Mouse (Mus musculus): ENCODE data around the gene Cfap300. TPM values are rescaled to one million over a fixed set of nuclear protein-coding genes. Genes with fewer than 3 reads are reported as not detected.
A peak's percentile ranks its signal among the peaks of the same experiment; 100 is the strongest.

Cfap300 gene
- polyA plus RNA-seq (2016; fragmentation: Nextera tagmentation; extraction: Ambion mirVana), result 11.4 and 12.0 TPM in 2 replicates

DNA sequence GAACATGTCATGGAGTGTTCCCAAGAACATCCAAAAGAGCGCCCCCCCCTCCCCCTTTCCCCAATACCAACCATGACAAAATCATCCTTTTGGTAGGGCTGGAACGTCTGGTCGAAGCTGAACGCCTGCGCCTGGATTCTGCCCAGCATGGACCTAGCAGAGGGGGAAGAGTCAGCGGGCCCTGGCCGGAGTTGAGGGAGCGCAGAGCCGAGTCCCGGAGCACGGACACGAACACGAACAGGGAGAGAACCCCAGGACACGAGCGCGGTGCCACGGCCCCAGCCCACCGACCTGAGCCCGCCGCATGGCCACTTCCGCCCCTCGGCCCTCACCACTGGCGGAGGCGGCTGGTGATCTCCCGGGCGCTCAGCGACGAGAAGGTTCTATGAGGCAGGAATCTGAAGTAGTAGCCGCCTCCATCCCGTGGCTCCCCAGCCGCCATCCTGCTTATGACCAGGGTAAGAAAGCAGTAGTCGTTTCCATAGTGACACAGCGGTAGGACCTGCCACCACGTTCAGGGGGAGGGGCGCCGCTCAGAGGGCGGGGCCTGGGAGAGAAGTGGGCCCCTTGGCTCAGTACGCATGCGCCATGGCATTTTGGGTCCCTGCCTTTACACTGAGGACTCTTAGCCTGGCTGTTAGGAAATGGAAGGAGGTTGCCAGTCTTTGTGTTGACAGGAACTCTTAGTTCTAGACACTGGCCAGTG is at the start of gene Cfap300:
Gene Cfap300, minus strand, starts transcription at position 486 of the 706 bp plus-strand sequence.
- Histone ChIP-seq H3K4me1 (peaks cover 10% of the 10 kb centered on the region; the same call in 1 of the 2 replicates), H3K9me3 (no peaks in the 10 kb centered on the region), H3K36me3 (no peaks in the 10 kb centered on the region), H3K27me3 (ENCODE audit: insufficient read depth, poor library complexity, severe bottlenecking) (no peaks in the 10 kb centered on the region), H3K27ac (peak within 1 kb of the TSS; percentile 91), H3K4me3 (peak within 1 kb of the TSS; percentile 83)
- DNase-seq (ENCODE audit: low spot score), result peak; percentile 97
- WGBS, result under 1% methylated on average over 39 of the region's 39 CpGs

DNA sequence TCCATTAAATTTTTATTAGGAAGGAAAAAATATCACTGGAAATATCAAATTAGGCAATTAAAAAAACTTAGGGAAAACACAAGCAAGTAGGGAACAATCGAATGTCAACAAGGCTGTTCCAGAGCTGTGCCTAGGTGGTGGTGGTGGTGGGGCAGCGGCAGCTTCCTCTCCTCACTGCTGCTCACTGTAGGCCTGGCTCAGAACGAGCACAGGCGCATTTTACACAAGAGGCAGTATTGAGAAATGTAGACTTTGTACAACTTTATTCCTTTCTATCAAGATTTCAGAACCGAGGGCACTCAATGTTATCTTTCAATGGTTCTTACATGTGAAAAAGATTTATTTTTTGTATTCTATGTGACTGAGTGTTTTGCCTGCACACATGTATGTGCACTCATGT is 36.3 kb upstream of the Cfap300 start:
- WGBS, result 88% methylated on average over 5 of the region's 5 CpGs
- Histone ChIP-seq H3K4me3 (no peak overlapping the region), H3K4me1 (no peaks in the 10 kb centered on the region), H3K27ac (no peak overlapping the region), H3K27me3 (ENCODE audit: insufficient read depth, poor library complexity, severe bottlenecking) (no peaks in the 10 kb centered on the region), H3K9me3 (no peaks in the 10 kb centered on the region), H3K36me3 (no peaks in the 10 kb centered on the region)
- no peak for DNase-seq (ENCODE audit: low spot score)

DNA sequence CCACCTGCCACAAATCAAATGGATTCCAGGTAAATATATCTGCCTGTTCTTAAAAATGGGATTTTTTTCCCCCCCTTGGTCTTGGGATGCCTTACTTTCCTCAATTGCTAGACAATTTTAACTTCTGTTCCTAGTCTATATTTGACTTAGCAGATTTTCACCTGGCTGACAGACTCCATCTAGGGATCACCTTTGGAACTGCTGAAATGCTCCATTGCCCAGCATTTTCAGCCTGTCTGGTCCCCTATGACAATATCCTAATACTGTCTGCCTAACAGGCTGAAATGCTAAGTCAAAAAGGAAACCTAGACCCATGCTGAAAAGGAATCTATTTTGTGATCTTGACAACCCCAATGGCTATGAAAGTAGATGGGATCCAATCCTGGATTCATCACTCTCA is 31.7 kb upstream of the Cfap300 start:
- DNase-seq (ENCODE audit: low spot score), result no peak
- Histone ChIP-seq H3K27ac (no peak overlapping the region), H3K4me3 (no peak overlapping the region), H3K4me1 (no peaks in the 10 kb centered on the region), H3K36me3 (no peaks in the 10 kb centered on the region), H3K9me3 (no peaks in the 10 kb centered on the region), H3K27me3 (ENCODE audit: insufficient read depth, poor library complexity, severe bottlenecking) (no peaks in the 10 kb centered on the region)

DNA sequence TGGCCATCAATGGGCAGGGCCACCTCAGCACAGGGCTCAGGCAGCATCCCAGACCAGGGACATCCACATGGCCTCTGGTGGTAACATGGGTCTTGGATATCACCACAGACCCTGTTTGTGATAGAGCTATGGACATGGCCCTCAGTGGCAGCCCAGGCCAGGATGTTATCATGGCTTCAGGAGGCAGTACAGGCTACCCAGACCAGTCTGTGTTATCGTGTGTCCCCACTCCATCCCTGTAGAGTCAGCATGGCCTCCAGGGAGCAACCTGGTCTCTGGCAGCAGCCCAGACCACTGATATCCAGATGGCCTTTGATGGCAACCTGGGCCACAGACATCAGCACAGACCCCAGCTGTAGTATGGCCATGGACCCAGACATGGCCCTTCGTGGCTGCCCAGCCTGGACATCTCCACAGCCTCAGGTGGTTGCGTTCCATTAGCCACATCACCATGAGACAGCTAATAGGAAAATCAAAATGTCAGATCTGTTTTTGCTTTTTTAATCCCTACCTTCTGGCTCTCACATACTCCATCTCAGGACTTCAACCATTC is 30.7 kb upstream of the Cfap300 start:
- H3K36me3 ChIP-seq, result no peaks in the 10 kb centered on the region
- 88% methylated on average over 3 of the region's 3 CpGs for WGBS
- no peaks in the 10 kb centered on the region for H3K4me1 ChIP-seq

DNA sequence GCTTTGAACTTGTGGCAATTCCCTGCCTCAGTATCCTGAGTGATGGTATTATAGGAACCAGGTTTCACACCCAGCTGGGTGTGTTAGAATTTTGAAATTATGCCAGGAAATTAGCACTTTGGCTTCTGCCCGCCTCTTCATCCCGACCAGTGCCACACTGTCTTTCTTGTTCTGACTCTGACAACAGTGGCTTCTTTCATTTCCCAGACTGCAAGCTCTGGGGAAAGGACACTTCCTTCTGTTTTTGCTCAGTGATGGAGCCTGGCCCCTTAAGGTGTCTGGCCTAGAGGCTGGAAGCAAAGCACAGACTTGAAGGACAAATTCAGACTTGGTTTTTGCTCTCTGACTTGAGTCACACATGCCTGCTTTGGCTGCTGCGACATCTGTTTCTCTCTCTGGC is 17.0 kb upstream of the Cfap300 start:
- Histone ChIP-seq H3K4me3 (no peak overlapping the region), H3K27ac (no peak overlapping the region), H3K9me3 (no peaks in the 10 kb centered on the region), H3K27me3 (ENCODE audit: insufficient read depth, poor library complexity, severe bottlenecking) (no peaks in the 10 kb centered on the region), H3K36me3 (no peaks in the 10 kb centered on the region), H3K4me1 (no peaks in the 10 kb centered on the region)
- no peak for DNase-seq (ENCODE audit: low spot score)
- WGBS, result 66% methylated on average over 3 of the region's 3 CpGs

More for the DNA sequence above, 30.7 kb upstream of the Cfap300 start:
- Histone ChIP-seq H3K27me3 (ENCODE audit: insufficient read depth, poor library complexity, severe bottlenecking) (no peaks in the 10 kb centered on the region), H3K27ac (no peak overlapping the region), H3K9me3 (no peaks in the 10 kb centered on the region), H3K4me3 (no peak overlapping the region)
- no peak for DNase-seq (ENCODE audit: low spot score)

DNA sequence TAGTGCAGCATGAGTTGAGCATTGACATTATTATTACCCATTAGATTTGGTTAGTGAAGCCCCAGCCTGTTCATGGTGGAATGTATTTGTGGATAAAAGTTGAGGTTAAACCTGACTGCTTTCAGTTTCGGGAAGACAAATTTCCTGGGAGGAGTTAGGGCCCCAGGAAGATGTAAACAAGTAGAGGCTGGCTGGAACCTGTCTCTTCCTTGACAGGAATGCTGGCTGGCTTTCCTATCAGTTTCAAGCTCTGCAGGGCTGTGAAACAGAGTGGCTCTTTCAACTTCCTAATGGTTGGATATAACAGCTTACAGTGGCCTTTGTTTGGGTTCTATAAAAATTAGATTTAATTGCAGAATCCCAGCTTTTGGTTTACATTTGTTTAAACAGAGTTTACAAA is 12.2 kb upstream of the Cfap300 start:
- no peak overlapping the region for H3K4me3 ChIP-seq
- no peaks in the 10 kb centered on the region for H3K9me3 ChIP-seq
- no peaks in the 10 kb centered on the region for H3K36me3 ChIP-seq
- WGBS, result 13% methylated on average over 1 of the region's 1 CpGs
- DNase-seq (ENCODE audit: low spot score), result no peak
- H3K27me3 ChIP-seq (ENCODE audit: insufficient read depth, poor library complexity, severe bottlenecking), result no peaks in the 10 kb centered on the region
- no peaks in the 10 kb centered on the region for H3K4me1 ChIP-seq
- no peak overlapping the region for H3K27ac ChIP-seq

DNA sequence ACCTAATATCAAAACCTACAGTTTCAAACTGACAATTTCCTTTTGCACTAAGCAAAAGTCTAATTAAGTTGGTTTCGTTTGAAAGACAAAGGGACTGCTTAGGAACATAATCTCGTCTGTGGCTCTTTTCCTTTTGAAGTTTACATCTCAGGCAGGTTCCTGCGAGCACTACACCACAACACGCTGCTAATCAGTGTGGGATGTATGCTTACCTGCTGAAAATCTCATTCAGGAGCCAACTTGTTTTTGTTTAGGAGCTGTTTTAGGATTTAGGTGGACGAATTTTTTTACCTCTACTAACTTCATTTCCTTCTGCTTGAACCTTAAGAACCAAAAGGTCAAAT is 393 bp upstream of the Cfap300 start:
- H3K27ac ChIP-seq, result peak overlapping the region; percentile 91
- H3K4me1 ChIP-seq, result peaks cover 10% of the 10 kb centered on the region; the same call in 1 of the 2 replicates
- H3K4me3 ChIP-seq, result peak overlapping the region; percentile 83
- WGBS, result 17% methylated on average over 5 of the region's 5 CpGs
- no peak for DNase-seq (ENCODE audit: low spot score)
- H3K36me3 ChIP-seq, result no peaks in the 10 kb centered on the region
- no peaks in the 10 kb centered on the region for H3K27me3 ChIP-seq (ENCODE audit: insufficient read depth, poor library complexity, severe bottlenecking)
- no peaks in the 10 kb centered on the region for H3K9me3 ChIP-seq

DNA sequence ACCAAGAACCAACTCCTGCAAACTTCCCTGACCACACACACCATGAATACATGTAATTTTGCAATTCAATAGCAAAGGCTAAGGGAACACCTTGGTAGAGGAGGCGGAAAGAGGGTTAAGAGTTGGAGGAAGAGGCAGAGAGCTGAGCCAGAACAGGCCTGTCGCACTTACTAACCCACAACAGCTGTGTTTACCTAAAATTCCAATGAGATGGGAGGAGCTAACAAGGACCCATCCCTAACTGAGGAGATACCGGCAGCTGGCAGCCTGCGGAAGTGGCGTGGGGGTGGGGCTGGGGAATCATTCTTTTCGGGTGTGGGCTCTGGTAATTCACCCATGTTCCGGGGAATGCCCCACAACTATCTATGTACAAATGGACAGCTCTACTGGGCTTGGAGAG is 7.1 kb downstream of the Cfap300 start:
- WGBS, result 13% methylated on average over 7 of the region's 7 CpGs
- no peaks in the 10 kb centered on the region for H3K27me3 ChIP-seq (ENCODE audit: insufficient read depth, poor library complexity, severe bottlenecking)
- H3K4me3 ChIP-seq, result peak overlapping the region; percentile 25; the same call in 1 of the 2 replicates
- H3K36me3 ChIP-seq, result no peaks in the 10 kb centered on the region
- DNase-seq (ENCODE audit: low spot score), result no peak
- no peak overlapping the region for H3K27ac ChIP-seq
- no peaks in the 10 kb centered on the region for H3K9me3 ChIP-seq
- peaks cover 5% of the 10 kb centered on the region for H3K4me1 ChIP-seq

DNA sequence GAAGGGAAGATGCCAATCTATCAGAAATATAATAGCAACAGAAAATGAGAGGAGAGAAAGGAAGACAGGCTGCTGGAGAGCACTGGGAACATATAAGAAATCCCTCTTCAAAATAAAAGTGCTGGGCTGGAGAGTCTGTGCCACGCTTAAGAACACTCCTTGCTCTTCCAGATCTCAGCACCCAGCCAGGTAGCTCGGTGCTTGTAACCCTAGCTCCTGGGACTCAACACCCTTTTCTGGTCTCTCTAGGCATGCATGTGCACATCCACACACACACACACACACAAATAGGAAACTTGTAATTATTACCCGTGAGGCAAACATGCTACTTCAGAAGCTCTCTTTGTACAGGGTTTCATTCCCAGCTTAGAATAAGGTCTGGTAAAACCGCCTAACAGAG is 7.5 kb downstream of the Cfap300 start:
- Histone ChIP-seq H3K4me3 (no peak overlapping the region; the same call in 1 of the 2 replicates), H3K27ac (no peak overlapping the region), H3K9me3 (no peaks in the 10 kb centered on the region), H3K4me1 (peaks cover 5% of the 10 kb centered on the region), H3K27me3 (ENCODE audit: insufficient read depth, poor library complexity, severe bottlenecking) (no peaks in the 10 kb centered on the region), H3K36me3 (no peaks in the 10 kb centered on the region)
- WGBS, result 40% methylated on average over 4 of the region's 4 CpGs
- no peak for DNase-seq (ENCODE audit: low spot score)

DNA sequence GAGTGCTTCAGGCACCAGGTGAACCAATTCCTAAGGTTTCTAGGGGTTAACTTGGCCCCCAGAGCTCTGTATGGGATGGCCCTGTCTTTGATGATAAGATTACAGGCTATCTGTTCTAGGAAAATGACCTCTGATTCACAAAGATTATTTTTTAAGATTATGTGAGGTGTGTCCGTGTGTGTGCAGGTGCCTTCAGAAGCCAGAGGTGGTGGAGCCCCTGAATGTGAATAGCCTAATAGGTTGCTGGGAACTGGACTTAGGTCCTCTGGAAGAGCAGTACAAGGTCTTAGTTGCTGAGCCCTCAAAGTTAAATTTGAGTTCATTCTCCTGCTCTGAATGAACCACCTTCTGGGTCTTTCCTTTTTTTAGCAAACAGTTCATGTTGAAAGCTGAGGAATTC is 8.5 kb downstream of the Cfap300 start:
- H3K4me1 ChIP-seq, result peaks cover 5% of the 10 kb centered on the region
- no peaks in the 10 kb centered on the region for H3K36me3 ChIP-seq
- H3K27me3 ChIP-seq (ENCODE audit: insufficient read depth, poor library complexity, severe bottlenecking), result no peaks in the 10 kb centered on the region
- no peak overlapping the region for H3K4me3 ChIP-seq
- no peaks in the 10 kb centered on the region for H3K9me3 ChIP-seq
- no peak for DNase-seq (ENCODE audit: low spot score)
- H3K27ac ChIP-seq, result no peak overlapping the region
- WGBS, result 61% methylated on average over 1 of the region's 1 CpGs

DNA sequence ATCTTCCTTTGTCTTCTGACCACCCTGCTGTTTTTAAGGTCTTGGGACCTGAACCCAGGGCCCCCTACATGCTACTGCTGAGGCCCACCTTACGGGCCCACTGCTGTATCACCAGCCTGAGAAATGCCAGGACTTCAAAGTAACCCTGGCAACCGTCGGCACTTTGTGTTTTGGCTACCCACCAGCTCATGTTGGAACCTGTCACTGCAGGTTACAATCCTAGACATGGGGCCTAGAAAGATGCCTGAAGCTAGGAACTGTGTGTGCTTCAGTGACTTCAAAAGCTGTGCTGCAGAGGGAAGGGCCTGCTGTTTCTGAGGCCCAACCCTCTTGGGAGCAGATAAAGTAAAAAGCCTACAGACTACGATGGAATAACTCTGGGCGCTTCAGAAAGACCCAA is 9.8 kb downstream of the Cfap300 start:
- Histone ChIP-seq H3K4me3 (no peak overlapping the region), H3K27me3 (ENCODE audit: insufficient read depth, poor library complexity, severe bottlenecking) (no peaks in the 10 kb centered on the region), H3K36me3 (no peaks in the 10 kb centered on the region), H3K9me3 (no peaks in the 10 kb centered on the region), H3K27ac (no peak overlapping the region), H3K4me1 (peaks cover 5% of the 10 kb centered on the region)
- no peak for DNase-seq (ENCODE audit: low spot score)
- 74% methylated on average over 5 of the region's 5 CpGs for WGBS

DNA sequence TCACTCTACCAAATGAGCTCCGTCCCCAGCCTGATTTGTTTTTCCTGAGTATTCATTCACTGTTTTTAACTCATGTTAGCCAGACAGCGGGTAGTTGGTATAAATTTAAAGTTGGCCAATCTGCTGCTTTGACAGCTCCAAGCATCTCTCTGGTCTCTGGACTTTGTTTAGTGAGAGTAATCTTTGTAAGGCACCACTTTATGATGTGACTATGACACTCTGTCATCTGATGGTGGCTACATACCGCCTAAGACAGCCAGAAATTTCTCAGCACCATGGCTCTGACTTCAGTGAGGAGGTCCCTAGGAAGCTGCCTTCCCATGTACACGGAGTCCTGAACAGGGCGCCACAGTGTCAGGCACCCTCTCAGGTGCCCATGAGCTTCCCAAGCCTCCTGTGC is 24.0 kb downstream of the Cfap300 start:
- Histone ChIP-seq H3K27ac (no peak overlapping the region), H3K36me3 (no peaks in the 10 kb centered on the region), H3K9me3 (no peaks in the 10 kb centered on the region), H3K4me1 (no peaks in the 10 kb centered on the region), H3K27me3 (ENCODE audit: insufficient read depth, poor library complexity, severe bottlenecking) (no peaks in the 10 kb centered on the region), H3K4me3 (no peak overlapping the region)
- 82% methylated on average over 5 of the region's 5 CpGs for WGBS
- DNase-seq (ENCODE audit: low spot score), result no peak

DNA sequence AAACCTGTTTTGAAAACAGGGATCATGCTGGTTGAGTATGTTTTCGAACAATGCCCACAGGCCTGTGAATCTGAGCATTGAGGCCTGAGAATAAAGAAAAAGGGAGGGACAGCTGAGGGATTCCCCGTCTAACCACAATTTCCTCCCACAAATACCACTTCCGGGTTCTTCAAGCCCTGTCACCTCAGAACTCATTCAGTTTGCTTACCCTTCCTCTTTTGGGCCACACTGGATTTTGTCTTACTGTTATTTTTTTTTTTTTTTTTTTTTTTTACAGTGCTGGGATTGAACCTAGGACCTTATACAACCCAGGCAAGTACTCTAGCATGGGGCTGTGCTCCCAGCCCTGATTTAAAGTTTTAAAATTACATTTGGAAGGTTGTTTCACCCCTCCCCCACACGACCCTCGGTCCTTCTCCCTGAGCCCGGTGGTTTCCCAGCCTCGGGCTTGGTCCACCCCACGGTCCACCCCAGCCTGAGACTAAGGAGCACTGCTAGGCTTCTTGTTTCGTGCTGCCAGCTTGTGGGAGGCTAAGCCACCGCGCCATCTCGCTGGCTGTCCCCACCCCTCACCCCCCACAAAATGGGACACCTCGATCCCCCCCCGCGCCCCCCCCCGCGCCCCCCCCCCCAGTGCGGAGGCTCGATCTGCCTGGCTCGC is 25.2 kb downstream of the Cfap300 start:
- no peaks in the 10 kb centered on the region for H3K27me3 ChIP-seq (ENCODE audit: insufficient read depth, poor library complexity, severe bottlenecking)
- WGBS, result 47% methylated on average over 12 of the region's 20 CpGs
- DNase-seq (ENCODE audit: low spot score), result no peak
- H3K4me1 ChIP-seq, result no peaks in the 10 kb centered on the region
- H3K4me3 ChIP-seq, result no peak overlapping the region
- no peaks in the 10 kb centered on the region for H3K36me3 ChIP-seq
- no peak overlapping the region for H3K27ac ChIP-seq
- H3K9me3 ChIP-seq, result no peaks in the 10 kb centered on the region

Data from heart, embryonic 10.5 days (tissue).